Mouse (Mus musculus) ES-Bruce4 (cell line): Measurements from ENCODE around the gene Snx29. TPM values are rescaled to one million over a fixed set of nuclear protein-coding genes. Genes with fewer than 3 reads are reported as not detected.

Experiments
- H3K27ac ChIP-seq: 2 replicates; pipeline ENCODE4 v1.5.1; 2012; ENCODE audit warnings: low read length, inconsistent platforms; ENCODE audit not compliant: insufficient read depth
- H3K27me3 ChIP-seq: 2 replicates; pipeline ENCODE4 v1.6.1; 2012; ENCODE audit warnings: mild to moderate bottlenecking, low read length, inconsistent platforms; ENCODE audit not compliant: control insufficient read depth, poor library complexity, insufficient read depth, severe bottlenecking
- H3K36me3 ChIP-seq: 2 replicates; pipeline ENCODE4 v1.6.1; 2012; ENCODE audit warnings: inconsistent platforms, mild to moderate bottlenecking, low read length, moderate library complexity; ENCODE audit not compliant: control insufficient read depth, poor library complexity, insufficient read depth, severe bottlenecking
- H3K4me1 ChIP-seq: one replicate; pipeline ENCODE4 v1.8.1; 2011; ENCODE audit warnings: low read length; ENCODE audit not compliant: control insufficient read depth, insufficient read depth
- H3K4me3 ChIP-seq: 2 replicates; pipeline ENCODE4 v1.5.1; 2011; ENCODE audit warnings: low read depth, mild to moderate bottlenecking, low read length
- H3K9ac ChIP-seq: 2 replicates; pipeline ENCODE4 v1.6.1; 2012; ENCODE audit warnings: low read depth, mild to moderate bottlenecking, inconsistent platforms; ENCODE audit not compliant: poor library complexity, severe bottlenecking
- H3K9me3 ChIP-seq: replicated peaks from 2 replicates; pipeline ENCODE4 v1.6.1; 2012; ENCODE audit warnings: mild to moderate bottlenecking, low read length, inconsistent platforms; ENCODE audit not compliant: control insufficient read depth, poor library complexity, insufficient read depth, severe bottlenecking
- CTCF ChIP-seq: IDR thresholded peaks from one replicate; pipeline ENCODE4 v1.8.1; 2011; ENCODE audit warnings: low read depth, low read length
- EP300 ChIP-seq: IDR thresholded peaks from 2 replicates; pipeline ENCODE4 v1.6.1; 2011; ENCODE audit warnings: low read depth, low read length; ENCODE audit not compliant: insufficient read depth
- POLR2A ChIP-seq: IDR thresholded peaks from one replicate; pipeline ENCODE4 v1.8.1; 2011; ENCODE audit warnings: low read length; ENCODE audit not compliant: insufficient read depth
- polyA plus RNA-seq: library from polyadenylated mRNA; stranded (reverse); fragments of >200 nt; gene quantifications from 2 replicates; pipeline ENCODE4 v1.2.4, GENCODE M21; 2011; ENCODE audit warnings: low read depth; ENCODE audit not compliant: missing spikeins, insufficient read depth, insufficient read length

Snx29 gene
- polyA plus RNA-seq, 1 experiment: 9.2 TPM

DNA sequence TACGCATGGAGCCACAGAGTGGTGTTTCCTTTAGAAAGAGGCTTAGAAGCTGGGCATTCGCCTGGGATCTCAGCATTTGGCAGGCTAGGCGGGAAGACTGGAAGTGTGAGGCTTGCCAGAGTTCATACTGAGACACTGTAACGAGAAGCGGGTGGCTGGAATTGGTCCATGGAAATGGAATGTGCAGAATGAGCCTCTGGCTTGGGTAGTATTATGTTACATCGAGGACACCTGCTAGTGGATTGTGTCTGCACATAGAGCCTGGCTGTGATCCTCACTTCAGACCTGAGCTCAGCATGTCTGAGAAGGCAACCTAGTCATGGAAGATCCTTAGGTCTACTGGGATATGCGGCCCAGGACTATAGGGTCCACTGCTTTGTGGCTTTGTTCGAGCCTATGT is 209.9 kb downstream of the Snx29 start:
- H3K36me3 ChIP-seq: no peaks in the 10 kb centered on the region
- no peaks in the 10 kb centered on the region for H3K27me3 ChIP-seq
- H3K27ac ChIP-seq: no peak overlapping the region
- H3K4me1 ChIP-seq: no peaks in the 10 kb centered on the region
- no peak overlapping the region for H3K4me3 ChIP-seq
- TF ChIP-seq CTCF (no peak), POLR2A (no peak), EP300 (no peak)
- no peak overlapping the region for H3K9ac ChIP-seq
- no peaks in the 10 kb centered on the region for H3K9me3 ChIP-seq

DNA sequence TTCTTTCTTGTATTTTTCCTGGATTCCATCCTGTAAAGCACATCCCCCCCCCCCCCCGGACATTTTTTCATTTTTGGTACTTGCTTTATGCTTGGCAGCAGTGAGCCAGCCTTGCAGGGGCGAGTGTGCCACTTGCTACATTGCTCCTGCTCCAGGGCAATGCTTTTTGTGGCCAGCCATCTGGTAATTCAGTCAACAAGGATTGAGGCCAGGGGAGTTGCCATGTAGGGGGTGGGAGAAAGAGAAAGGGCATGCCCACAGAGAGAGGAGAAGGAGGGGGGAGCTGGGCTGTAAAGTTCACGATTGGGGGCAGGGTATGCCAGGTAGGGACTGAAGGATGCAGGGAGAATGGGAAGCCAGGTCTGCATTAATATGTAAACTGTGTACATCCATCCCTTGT is 210.7 kb downstream of the Snx29 start:
- no peak overlapping the region for H3K4me3 ChIP-seq
- H3K27ac ChIP-seq: no peak overlapping the region
- no peaks in the 10 kb centered on the region for H3K4me1 ChIP-seq
- H3K9ac ChIP-seq: no peak overlapping the region
- no peaks in the 10 kb centered on the region for H3K9me3 ChIP-seq
- no peaks in the 10 kb centered on the region for H3K36me3 ChIP-seq
- no peaks in the 10 kb centered on the region for H3K27me3 ChIP-seq
- TF ChIP-seq EP300 (no peak), CTCF (no peak), POLR2A (no peak)

DNA sequence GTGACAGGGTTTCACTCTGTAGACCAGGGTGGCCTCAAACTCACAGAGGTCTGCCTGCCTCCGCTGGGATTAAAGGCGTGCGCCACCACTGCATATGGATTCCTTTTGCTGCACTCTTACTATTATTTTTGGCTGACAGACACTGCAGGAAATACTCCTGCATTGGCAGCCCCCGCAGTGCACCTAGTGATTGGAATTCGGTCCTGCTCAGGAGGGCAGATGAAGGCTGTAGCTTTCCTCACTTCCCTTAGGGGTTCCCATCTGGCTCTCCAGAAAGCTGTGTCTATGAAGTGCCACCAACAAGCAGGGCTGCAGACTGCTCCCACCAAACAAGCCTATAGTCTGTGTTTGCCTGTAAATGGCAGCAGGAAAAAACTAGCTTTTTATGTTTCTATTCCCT is 215.0 kb downstream of the Snx29 start:
- no peak overlapping the region for H3K4me3 ChIP-seq

DNA sequence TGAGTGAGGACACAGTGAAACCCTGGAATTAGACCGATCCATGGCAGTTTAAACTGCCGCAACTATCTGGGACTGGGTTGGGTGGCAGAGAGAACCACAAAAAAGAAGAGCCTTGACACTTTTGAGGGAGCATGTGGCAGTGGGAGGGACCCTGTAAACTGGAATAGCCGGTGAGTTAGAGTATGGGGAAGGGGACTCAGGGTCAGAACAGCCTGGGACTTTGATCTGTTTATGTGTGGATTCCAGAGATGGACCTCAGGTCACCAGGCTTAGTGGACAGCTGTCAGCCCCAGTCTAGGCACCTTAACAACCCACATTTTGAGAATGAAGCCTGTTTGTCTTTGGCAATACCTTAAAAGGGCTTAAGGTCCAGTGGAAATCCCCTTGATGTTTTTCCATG is 215.5 kb downstream of the Snx29 start:
- TF ChIP-seq CTCF (no peak), POLR2A (no peak), EP300 (no peak)
- Histone ChIP-seq H3K27me3 (no peaks in the 10 kb centered on the region), H3K4me3 (no peak overlapping the region), H3K36me3 (no peaks in the 10 kb centered on the region), H3K4me1 (no peaks in the 10 kb centered on the region), H3K9ac (no peak overlapping the region), H3K9me3 (no peaks in the 10 kb centered on the region), H3K27ac (no peak overlapping the region)

More for the DNA sequence above, 215.0 kb downstream of the Snx29 start:
- H3K36me3 ChIP-seq: no peaks in the 10 kb centered on the region
- no peaks in the 10 kb centered on the region for H3K27me3 ChIP-seq
- TF ChIP-seq EP300: no peak
- no peak for TF ChIP-seq CTCF
- TF ChIP-seq POLR2A: no peak
- no peaks in the 10 kb centered on the region for H3K4me1 ChIP-seq
- no peak overlapping the region for H3K9ac ChIP-seq
- no peak overlapping the region for H3K27ac ChIP-seq
- H3K9me3 ChIP-seq: no peaks in the 10 kb centered on the region

DNA sequence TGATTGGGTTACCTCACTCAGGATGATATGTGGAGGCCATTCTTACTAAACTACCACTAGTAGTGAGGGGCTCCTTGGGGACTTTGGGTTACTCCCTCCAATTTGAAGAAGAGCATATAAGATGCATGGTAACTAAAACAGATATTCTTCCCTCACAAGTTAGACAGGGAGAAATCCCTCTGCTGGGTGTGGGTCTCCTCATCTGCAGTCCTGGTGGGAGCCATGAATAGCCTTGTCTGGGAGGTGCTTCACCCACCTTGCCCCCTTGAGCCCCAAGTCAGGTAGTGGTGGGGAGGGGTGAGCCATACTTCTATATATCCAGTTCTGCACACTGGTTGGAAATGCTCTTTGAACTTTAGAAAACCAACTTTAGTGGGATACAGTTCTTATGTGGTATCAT is 218.3 kb downstream of the Snx29 start:
- Histone ChIP-seq H3K27ac (no peak overlapping the region), H3K36me3 (no peaks in the 10 kb centered on the region), H3K4me3 (no peak overlapping the region), H3K27me3 (no peaks in the 10 kb centered on the region), H3K4me1 (no peaks in the 10 kb centered on the region), H3K9ac (no peak overlapping the region), H3K9me3 (no peaks in the 10 kb centered on the region)
- no peak for TF ChIP-seq CTCF
- no peak for TF ChIP-seq EP300
- TF ChIP-seq POLR2A: no peak

DNA sequence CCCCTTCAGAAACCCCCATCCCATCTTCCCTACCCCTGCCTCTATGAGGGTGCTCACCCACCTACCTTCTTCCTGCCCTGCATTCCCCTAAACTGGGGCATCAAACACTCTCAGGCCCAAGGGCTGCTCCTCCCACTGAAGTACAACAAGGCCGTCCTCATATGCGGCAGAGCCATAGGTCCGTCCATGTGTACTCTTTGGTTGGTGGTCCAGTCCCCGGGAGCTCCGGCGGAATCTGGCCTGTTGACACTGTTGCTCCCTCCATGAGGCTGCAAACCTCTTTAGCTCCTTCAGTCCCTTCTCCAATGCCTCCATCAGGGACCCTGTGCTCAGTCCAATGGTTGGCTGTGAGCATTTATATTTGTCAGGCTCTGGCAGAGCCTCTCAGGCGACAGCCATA is 219.1 kb downstream of the Snx29 start:
- Histone ChIP-seq H3K4me1 (no peaks in the 10 kb centered on the region), H3K4me3 (no peak overlapping the region), H3K36me3 (no peaks in the 10 kb centered on the region), H3K27me3 (no peaks in the 10 kb centered on the region), H3K9ac (no peak overlapping the region), H3K9me3 (no peaks in the 10 kb centered on the region), H3K27ac (no peak overlapping the region)
- TF ChIP-seq CTCF (no peak), POLR2A (no peak)
